Mouse (Mus musculus): Measurements from ENCODE around the gene Creb3l1.

DNA sequence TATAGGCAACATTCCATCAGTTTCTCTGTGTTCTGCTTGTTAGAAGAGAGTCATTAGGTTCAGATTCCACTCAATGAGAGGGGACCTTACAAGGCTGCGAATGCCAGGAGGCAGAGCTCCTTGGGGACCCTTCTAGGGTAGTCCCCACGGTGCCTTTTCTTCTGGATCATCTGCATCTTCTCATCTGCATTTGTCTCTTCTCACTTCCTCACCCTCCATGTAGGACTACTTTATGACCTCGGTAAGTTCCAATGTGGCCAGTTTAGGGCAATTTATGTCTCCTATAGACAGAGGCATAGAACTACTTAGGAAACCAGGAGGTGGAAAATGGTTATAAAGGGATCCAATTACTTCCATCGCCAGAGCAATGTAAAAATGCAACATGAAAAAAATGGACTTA is 46.8 kb upstream of the Creb3l1 start:
- no peak for TF ChIP-seq CTCF (IDR thresholded peaks at IDR 0.05; ENCODE audit: low read depth)
- TF ChIP-seq EP300 (IDR thresholded peaks at IDR 0.05; ENCODE audit: low read depth), result no peak

Data from liver, embryonic 14.5 days (tissue).